Mouse (Mus musculus): ENCODE measurements around the gene Clca3a1.

DNA sequence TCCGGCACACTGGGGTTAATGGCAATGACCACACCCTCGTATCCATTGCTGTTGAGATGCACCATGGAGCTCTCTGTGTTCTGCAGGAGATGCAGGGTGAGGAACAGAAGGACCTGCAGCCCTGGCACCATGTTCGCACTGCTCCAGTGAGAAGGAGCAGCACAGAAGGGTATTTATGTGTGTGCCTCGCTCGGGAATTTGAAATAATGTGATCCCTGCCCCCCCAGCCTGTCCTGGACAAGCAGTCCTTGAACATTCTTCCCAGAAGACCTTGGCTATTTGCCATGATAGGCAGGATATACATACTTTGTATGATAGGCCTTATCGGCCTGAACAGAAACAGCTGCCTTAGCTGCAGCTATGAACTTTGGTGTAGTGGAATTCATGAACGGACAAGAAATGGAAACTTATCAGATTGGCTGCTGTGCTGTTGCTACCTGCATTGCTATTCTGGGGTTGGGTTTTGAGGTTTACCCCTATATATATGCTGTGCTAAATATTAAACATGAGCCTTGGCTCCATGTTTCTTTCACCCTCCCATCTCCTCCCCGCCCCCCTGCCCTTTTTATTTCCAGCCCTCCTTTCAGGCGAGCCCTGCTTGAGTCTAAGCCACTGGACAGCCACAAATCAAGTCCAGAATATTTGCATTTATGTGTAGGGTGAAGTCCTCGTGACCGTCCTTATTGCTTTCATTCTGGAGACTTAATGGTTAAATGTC is at the start of gene Clca3a1:
- TF ChIP-seq CTCF (IDR thresholded peaks at IDR 0.05; ENCODE audit: control insufficient read depth, insufficient read depth, insufficient read length) = no peak
- no peak for TF ChIP-seq MYOD1 (IDR thresholded peaks at IDR 0.05; ENCODE audit: control insufficient read depth, insufficient read length, low read depth)
- no peak for TF ChIP-seq USF1 (IDR thresholded peaks at IDR 0.05; ENCODE audit: low read depth)
- TF ChIP-seq MAX (IDR thresholded peaks at IDR 0.05) = no peak
